Mouse (Mus musculus): ENCODE data around the gene Izumo1. TPM values are rescaled to one million over a fixed set of nuclear protein-coding genes. Genes with fewer than 3 reads are reported as not detected.
A peak's percentile ranks its signal among the peaks of the same experiment; 100 is the strongest.

The Izumo1 gene
- polyA plus RNA-seq, 1 experiment: not detected

DNA sequence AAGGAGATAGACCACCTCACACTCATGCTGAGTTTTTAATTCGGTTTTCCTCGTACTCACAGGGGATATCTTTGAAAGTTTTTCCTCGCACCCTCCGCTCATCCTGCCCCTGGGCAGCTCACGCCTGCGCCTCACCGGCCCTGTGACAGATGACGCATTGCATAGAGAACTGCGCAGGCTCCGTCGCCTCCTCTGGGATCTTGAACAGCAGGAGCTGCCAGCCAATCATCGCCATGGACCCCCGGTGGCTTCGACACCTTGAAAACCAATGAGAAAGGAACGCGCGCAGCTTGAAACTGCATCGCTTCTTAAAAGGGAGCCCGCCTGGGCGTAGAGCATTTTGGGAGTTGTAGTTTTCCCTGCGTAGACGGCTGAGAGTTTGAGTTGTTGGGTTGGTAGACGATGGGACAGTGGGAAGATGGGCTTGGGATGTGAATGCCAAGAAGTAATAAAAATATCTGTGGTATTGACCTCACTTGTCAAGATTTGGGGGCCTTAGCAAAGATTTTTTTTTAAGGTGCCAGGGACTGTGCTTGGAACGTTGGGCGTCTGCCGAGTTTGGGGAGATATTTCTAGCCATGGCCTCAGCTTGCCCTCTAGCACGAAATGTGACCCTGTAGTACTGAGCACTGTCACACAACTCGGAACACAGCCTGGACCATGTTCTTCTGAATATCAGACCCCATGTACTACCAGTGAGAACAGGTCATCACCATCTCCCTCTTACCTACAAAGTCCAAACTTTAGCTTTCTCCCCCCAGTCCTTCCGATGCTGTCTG is 17.2 kb downstream of the Izumo1 start:
- WGBS: 18% methylated on average over 29 of the region's 29 CpGs
- Histone ChIP-seq H3K27ac (ENCODE audit: insufficient read depth, low read depth, low read length) (no peak overlapping the region), H3K4me3 (ENCODE audit: insufficient read depth, low read depth, low read length) (peak overlapping the region; percentile 22), H3K4me1 (ENCODE audit: control insufficient read depth, insufficient read depth, low read length) (peaks cover 19% of the 10 kb centered on the region)
- peak; percentile 56 for TF ChIP-seq POLR2A (IDR thresholded peaks at IDR 0.05; ENCODE audit: insufficient read depth, low read depth, low read length)
- no peak for TF ChIP-seq CTCF (IDR thresholded peaks at IDR 0.05; ENCODE audit: insufficient read depth, low read depth, low read length)

DNA sequence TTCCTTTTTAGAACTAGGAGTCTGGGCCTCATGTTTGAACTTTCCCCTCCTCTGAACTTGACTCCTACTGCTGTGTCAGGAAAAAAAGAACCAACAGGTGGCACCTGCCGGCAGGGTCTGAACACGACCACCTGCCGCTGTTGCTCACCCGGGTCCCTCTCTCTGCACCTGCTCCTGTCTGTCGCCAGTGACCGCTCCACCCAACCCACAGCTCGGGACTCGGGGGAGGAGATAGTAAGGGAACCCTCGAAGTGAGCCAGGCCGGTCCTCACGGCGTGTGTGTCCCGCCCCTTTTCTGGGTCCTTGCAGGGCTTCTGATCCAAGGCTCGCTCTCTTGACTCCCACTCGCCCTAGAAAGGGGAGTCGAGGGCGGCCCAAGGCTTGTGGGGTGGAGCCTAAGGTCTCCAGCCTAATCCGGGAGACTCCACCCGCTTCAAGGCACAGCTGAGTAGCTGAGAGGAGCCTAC is 18.0 kb downstream of the Izumo1 start, which contains the start of gene Mamstr:
Gene Mamstr, plus strand, starts transcription at position 417 of the 467 bp plus-strand sequence.
- TF ChIP-seq CTCF (IDR thresholded peaks at IDR 0.05; ENCODE audit: insufficient read depth, low read depth, low read length) (no peak), POLR2A (IDR thresholded peaks at IDR 0.05; ENCODE audit: insufficient read depth, low read depth, low read length) (no peak)
- 45% methylated on average over 19 of the region's 19 CpGs for WGBS
- Histone ChIP-seq H3K27ac (ENCODE audit: insufficient read depth, low read depth, low read length) (no peak within 1 kb of the TSS), H3K4me3 (ENCODE audit: insufficient read depth, low read depth, low read length) (no peak within 1 kb of the TSS), H3K4me1 (ENCODE audit: control insufficient read depth, insufficient read depth, low read length) (peaks cover 26% of the 10 kb centered on the region)

DNA sequence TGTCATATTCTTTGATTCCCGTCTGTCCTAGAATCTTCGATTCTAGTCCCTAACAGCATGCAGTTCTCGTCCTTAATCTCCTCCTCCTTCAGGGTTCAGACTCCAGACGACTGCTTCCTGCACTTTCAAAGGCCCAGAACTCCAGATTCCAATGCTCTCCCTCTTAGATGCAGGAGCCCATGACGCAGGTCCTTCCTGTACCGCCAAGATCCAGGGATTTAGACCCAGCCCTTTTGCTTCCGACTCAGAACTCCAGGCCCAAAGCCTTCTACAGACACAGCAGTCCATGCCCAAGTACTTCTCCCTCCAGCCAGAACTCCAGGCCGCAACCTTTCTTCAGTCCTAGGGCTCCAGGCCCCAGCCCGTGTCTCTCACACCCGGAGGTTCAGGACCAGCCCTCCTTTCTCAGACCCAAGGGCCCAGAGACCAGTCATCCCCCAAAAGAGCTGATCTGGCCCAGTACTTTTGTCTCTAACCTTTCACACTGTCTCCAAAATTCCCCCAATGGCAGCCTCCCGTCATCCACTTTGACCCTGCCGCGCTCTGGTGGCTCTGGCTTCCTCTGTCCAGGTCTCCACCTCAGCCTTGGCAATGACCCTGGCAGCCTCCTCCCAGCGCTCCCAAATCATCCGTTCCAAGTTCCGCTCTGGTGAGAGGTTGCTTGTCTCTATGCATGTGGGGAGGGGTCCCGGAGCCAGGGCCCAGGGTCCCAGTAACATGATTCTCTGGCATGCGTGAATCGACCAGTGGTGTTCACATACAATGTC is 18.8 kb downstream of the Izumo1 start:
- H3K4me1 ChIP-seq (ENCODE audit: control insufficient read depth, insufficient read depth, low read length): peaks cover 31% of the 10 kb centered on the region
- TF ChIP-seq POLR2A (IDR thresholded peaks at IDR 0.05; ENCODE audit: insufficient read depth, low read depth, low read length) (no peak), CTCF (IDR thresholded peaks at IDR 0.05; ENCODE audit: insufficient read depth, low read depth, low read length) (no peak)
- no peak overlapping the region for H3K27ac ChIP-seq (ENCODE audit: insufficient read depth, low read depth, low read length)
- WGBS: 81% methylated on average over 19 of the region's 19 CpGs
- H3K4me3 ChIP-seq (ENCODE audit: insufficient read depth, low read depth, low read length): no peak overlapping the region

DNA sequence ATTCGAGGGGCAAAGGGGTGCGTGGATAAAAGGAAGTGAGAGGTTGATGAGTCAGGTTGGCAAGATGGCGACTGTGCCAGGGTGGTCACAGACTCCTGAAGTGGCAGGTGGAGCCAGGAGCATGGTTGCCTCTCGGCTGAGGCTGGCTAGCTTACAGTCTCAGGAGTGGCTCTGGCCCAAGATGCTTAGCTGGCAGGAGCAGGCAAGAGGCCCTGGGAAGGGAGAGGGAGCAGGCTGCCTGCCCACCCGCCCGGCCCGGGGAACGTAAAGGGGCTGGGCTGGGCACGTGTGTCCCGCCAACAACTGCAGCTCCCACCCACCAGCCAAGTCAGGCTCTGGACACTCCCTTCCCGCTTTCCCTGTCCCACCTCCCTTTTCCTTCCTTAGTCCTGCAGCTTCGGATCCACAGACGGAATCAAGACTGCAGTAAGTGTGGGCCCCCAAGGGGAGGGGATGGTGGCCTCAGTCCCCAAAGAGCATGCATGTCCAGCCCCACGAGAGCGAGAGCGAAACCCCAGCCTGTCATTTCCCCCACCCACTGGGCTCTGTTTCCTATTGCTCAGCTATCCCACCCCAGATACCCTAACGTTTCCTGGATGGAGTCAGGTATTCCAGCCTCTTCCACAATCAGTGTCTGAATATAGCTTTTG is 19.9 kb downstream of the Izumo1 start:
- H3K4me1 ChIP-seq (ENCODE audit: control insufficient read depth, insufficient read depth, low read length): peaks cover 31% of the 10 kb centered on the region
- no peak overlapping the region for H3K4me3 ChIP-seq (ENCODE audit: insufficient read depth, low read depth, low read length)
- no peak overlapping the region for H3K27ac ChIP-seq (ENCODE audit: insufficient read depth, low read depth, low read length)
- TF ChIP-seq POLR2A (IDR thresholded peaks at IDR 0.05; ENCODE audit: insufficient read depth, low read depth, low read length) (no peak), CTCF (IDR thresholded peaks at IDR 0.05; ENCODE audit: insufficient read depth, low read depth, low read length) (no peak)
- WGBS: 45% methylated on average over 17 of the region's 17 CpGs

DNA sequence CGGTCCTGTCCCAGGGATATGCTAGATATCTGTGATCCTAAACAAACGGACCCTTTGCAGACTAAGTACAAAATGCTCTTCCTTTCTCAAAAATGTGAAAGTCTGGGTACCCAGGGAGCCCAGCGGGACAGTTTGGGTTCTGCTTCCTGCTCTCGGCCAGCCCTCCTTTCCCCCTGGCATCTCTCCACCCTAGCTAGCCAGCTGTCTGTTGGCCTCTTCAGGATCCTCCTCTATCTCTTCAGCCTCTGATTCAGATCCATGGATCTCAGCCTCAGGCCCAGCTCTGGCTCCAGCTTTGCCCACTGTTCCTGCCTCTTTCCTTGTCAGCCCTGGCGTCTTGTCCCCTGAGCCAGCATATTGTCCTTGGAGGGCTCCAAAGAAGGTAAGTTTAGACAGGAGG is 20.5 kb downstream of the Izumo1 start:
- Histone ChIP-seq H3K4me1 (ENCODE audit: control insufficient read depth, insufficient read depth, low read length) (peaks cover 31% of the 10 kb centered on the region), H3K4me3 (ENCODE audit: insufficient read depth, low read depth, low read length) (no peak overlapping the region), H3K27ac (ENCODE audit: insufficient read depth, low read depth, low read length) (no peak overlapping the region)
- TF ChIP-seq CTCF (IDR thresholded peaks at IDR 0.05; ENCODE audit: insufficient read depth, low read depth, low read length): no peak
- TF ChIP-seq POLR2A (IDR thresholded peaks at IDR 0.05; ENCODE audit: insufficient read depth, low read depth, low read length): no peak
- WGBS: 78% methylated on average over 5 of the region's 5 CpGs

DNA sequence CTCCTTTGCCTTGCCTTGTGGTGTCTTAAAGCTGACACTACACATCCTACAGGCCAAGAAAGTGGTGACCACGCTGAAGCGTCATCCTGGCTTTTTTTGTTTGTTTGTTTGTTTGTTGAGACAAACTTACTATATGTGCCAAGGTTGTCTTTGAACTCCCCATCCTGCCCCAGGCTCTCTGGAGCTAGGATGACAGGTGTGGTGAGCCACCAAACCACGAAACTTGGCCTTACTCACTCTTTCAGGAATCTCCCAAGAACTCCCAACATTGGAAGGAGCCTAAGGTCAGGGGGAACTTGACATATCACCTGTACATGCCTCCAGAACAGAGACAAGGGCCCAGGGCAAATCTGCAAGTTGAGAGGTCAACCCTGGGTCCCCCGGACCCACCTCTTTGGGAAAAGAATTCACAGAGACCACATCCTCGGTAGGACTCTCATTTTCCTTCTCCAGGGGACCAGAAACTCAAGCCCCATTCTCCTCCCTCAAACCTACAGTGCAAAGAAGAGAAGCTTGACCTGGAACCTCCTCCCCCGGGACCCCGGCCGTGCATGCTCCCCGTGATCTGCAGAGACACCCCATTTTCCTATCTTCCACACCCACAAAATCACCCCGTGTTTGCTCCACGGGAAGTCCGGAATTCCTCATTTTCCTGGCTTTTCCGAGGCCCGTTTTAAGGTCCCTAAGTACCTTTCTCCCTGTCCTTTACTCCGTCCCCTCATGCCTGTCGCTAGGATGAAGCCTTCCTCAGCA is 21.1 kb downstream of the Izumo1 start:
- H3K4me3 ChIP-seq (ENCODE audit: insufficient read depth, low read depth, low read length): peak overlapping the region; percentile 50
- H3K4me1 ChIP-seq (ENCODE audit: control insufficient read depth, insufficient read depth, low read length): peaks cover 30% of the 10 kb centered on the region
- no peak for TF ChIP-seq POLR2A (IDR thresholded peaks at IDR 0.05; ENCODE audit: insufficient read depth, low read depth, low read length)
- WGBS: 32% methylated on average over 16 of the region's 16 CpGs
- peak overlapping the region; percentile 89 for H3K27ac ChIP-seq (ENCODE audit: insufficient read depth, low read depth, low read length)

DNA sequence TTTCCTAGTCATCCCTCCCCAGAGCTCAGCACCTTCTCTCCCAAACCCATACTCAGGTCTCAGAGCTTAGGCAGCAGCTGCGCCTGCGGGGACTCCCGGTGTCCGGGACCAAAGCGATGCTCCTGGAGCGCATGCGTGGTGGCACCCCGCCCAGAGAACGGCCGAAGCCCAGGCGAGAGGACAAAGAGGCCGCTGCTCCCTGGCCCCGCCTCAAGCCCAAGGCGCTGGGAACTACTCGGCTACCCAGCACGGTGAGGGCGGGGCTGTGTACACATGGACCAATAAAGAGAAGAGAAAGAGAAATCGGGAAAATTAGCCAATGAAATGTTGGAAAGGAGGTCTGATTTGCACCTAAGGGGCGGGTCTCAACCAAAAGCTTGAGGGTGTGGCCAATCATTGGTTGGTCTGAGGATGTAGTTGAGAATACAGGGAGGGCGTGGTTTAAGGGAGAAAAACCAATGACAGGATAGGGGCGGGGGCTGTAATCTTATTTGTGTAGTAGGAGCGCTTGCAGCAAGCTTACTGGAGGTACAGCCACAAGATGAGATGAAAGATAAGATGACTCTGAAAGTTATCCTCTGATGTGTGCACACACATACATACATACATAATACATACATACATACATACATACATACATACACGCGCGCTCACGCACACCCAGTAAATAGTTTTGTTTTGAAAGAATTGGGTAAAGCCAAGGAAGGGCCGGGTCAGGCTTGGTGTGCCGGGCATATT is 22.0 kb downstream of the Izumo1 start:
- TF ChIP-seq POLR2A (IDR thresholded peaks at IDR 0.05; ENCODE audit: insufficient read depth, low read depth, low read length) (peak; percentile 67), CTCF (IDR thresholded peaks at IDR 0.05; ENCODE audit: insufficient read depth, low read depth, low read length) (no peak)
- H3K27ac ChIP-seq (ENCODE audit: insufficient read depth, low read depth, low read length): peak overlapping the region; percentile 89
- peak overlapping the region; percentile 50 for H3K4me3 ChIP-seq (ENCODE audit: insufficient read depth, low read depth, low read length)
- peaks cover 25% of the 10 kb centered on the region for H3K4me1 ChIP-seq (ENCODE audit: control insufficient read depth, insufficient read depth, low read length)
- 7% methylated on average over 28 of the region's 28 CpGs for WGBS

DNA sequence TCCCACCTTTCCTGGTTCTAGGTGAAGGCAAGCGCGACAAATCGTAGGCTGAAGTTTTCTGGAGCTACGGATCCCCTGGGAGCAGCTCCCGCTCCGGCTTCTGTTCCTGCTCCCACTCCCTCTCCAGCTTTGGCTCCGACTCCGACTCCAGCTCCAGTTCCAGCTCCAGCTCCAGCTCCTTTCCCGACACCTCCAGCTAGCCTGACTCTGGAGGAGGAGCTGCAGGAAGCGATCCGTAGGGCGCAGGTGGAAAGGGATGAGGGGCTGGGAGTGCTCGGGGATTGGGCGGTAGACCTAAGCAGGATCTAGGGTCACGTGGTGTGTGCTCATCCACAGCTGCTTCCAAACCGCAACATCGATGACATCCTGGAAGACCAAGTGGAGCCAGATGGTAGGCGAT is 22.6 kb downstream of the Izumo1 start:
- WGBS: 5% methylated on average over 18 of the region's 18 CpGs
- H3K4me3 ChIP-seq (ENCODE audit: insufficient read depth, low read depth, low read length): peak overlapping the region; percentile 47
- no peak; the same call in 1 of the 2 replicates for TF ChIP-seq POLR2A (IDR thresholded peaks at IDR 0.05; ENCODE audit: insufficient read depth, low read depth, low read length)
- no peak for TF ChIP-seq CTCF (IDR thresholded peaks at IDR 0.05; ENCODE audit: insufficient read depth, low read depth, low read length)
- peak overlapping the region; percentile 57 for H3K27ac ChIP-seq (ENCODE audit: insufficient read depth, low read depth, low read length)
- peaks cover 25% of the 10 kb centered on the region for H3K4me1 ChIP-seq (ENCODE audit: control insufficient read depth, insufficient read depth, low read length)

Measured in olfactory bulb, adult 2 months (tissue).